Mouse (Mus musculus) cerebellum, adult 18-20 months (tissue): Measurements from ENCODE around the gene Ankfn1.

Experiments
- DNase-seq, 2 experiments: peaks; one replicate each; pipeline ENCODE4 v3.0.0; 2021

Ankfn1 gene

DNA sequence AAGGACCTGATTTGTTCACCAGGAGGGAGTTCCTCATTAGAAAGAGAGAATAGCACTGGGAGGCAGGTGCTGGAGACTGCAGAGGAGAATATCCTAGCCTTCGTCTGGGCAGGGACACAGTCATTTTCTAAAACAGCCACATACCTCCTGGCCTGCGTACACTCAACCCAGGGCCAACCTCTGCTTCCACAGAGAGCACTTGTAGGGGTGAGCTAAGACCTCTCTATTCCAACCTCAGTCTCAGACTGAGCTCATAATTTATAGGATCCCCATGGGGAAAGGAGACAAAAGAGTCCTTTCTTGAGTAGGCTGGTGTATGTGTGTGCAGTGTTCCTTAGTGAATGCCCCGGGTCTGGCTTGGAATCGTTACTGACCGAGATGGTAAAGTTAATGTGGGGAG is 418.9 kb downstream of the Ankfn1 start:
- no peak for DNase-seq

GRCm38 (mm10) chr11:89356479-89356878 is 421.0 kb downstream of the Ankfn1 start:
- no peak for DNase-seq

DNA sequence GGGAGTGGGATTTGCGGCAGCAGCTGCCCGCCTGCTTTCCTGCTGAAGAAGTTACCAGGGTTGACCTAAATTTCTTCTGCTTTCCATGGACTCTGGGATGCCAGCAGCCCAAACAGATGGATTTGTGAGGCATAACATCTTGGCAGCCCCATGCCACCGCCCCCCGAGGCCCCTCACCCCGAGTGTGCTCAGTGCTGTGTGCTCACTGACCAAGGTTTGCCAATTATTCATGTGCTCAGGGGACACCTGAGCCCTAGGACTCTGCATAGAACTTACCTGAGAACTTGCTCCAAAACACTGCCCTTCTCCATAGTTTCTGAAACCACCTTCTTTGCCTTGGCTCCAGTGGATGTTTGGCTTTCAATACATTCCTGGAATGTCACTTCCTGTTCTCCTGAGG is 421.4 kb downstream of the Ankfn1 start:
- no peak for DNase-seq

- DNase-seq: no peak
Measured at GRCm38 (mm10) chr11:89340238-89340637, 437.2 kb downstream of the Ankfn1 start.
